Mouse (Mus musculus): Measurements from ENCODE around the gene Rcn2.

The Rcn2 gene

GRCm38 (mm10) chr9:56097584-56098298, 56.1 kb downstream of the Rcn2 start:
- no peak for DNase-seq

GRCm38 (mm10) chr9:56100041-56100522, 58.4 kb downstream of the Rcn2 start:
- DNase-seq: no peak

GRCm38 (mm10) chr9:56101022-56101421, 59.4 kb downstream of the Rcn2 start:
- DNase-seq: no peak

GRCm38 (mm10) chr9:56104921-56105320, 63.3 kb downstream of the Rcn2 start:
- DNase-seq: no peak

- no peak for DNase-seq
Measured at GRCm38 (mm10) chr9:56106274-56107072, 64.8 kb downstream of the Rcn2 start.

GRCm38 (mm10) chr9:56107527-56107926, 65.9 kb downstream of the Rcn2 start:
- DNase-seq: no peak

GRCm38 (mm10) chr9:56108174-56108573, 66.5 kb downstream of the Rcn2 start:
- no peak for DNase-seq

Measured in right cerebral cortex, postnatal 25 days (tissue).